Mouse (Mus musculus) kidney, adult 2 months (tissue): ENCODE results near the gene Zdhhc9. TPM values are rescaled to one million over a fixed set of nuclear protein-coding genes. Genes with fewer than 3 reads are reported as not detected.

Experiments
- DNase-seq: peaks from one replicate; pipeline ENCODE4 v3.0.0; 2021
- H3K27ac ChIP-seq: fragments of 200-500 bp; 2 replicates; pipeline ENCODE4 v1.5.1; 2012; ENCODE audit warnings: low read depth, low read length, control low read depth, inconsistent platforms; ENCODE audit not compliant: insufficient read depth
- H3K27me3 ChIP-seq: fragments of 200-500 bp; replicated peaks from 2 replicates; pipeline ENCODE4 v1.6.1; 2012; ENCODE audit warnings: mild to moderate bottlenecking, moderate library complexity, low read length, inconsistent platforms; ENCODE audit not compliant: control insufficient read depth, insufficient read depth
- H3K36me3 ChIP-seq: fragments of 200-500 bp; 2 replicates; pipeline ENCODE4 v1.6.1; 2012; ENCODE audit warnings: mild to moderate bottlenecking, moderate library complexity, low read length, inconsistent platforms; ENCODE audit not compliant: control insufficient read depth, insufficient read depth
- H3K4me1 ChIP-seq: fragments of 200-500 bp; 2 replicates; pipeline ENCODE4 v1.6.1; 2011; ENCODE audit warnings: low read length; ENCODE audit not compliant: control insufficient read depth, insufficient read depth
- H3K4me3 ChIP-seq: fragments of 200-500 bp; 2 replicates; pipeline ENCODE4 v1.5.1; 2011; ENCODE audit warnings: mild to moderate bottlenecking, low read depth, low read length, control low read depth; ENCODE audit not compliant: insufficient read depth
- CTCF ChIP-seq: fragments of 200-500 bp; conservative IDR thresholded peaks from 2 replicates; pipeline ENCODE4 v1.5.1; 2011; ENCODE audit warnings: low read depth, mild to moderate bottlenecking, control low read depth, low read length, moderate library complexity, mixed read lengths; ENCODE audit not compliant: insufficient read depth, insufficient read length
- POLR2A ChIP-seq: fragments of 200-500 bp; IDR thresholded peaks from one replicate; pipeline ENCODE4 v1.6.1; 2011; ENCODE audit warnings: low read depth, low read length, control low read depth
- WGBS: fragments of 180-500 bp; shearing (Covaris S2); methylation state at CpG from one replicate; pipeline ENCODE4 v1.1.7; 2018; 5-methylcytosine and 5-hydroxymethylcytosine counted together
- polyA plus RNA-seq: library from polyadenylated mRNA; depleted of rRNA; stranded (reverse); fragments of >200 nt; gene quantifications from 2 replicates; pipeline ENCODE4 v1.2.3, GENCODE M21; 2012; rRNA removed

Gene Zdhhc9
- polyA plus RNA-seq, 1 experiment, result 75.7 TPM

- Histone ChIP-seq H3K4me3 (no peak overlapping the region), H3K36me3 (no peaks in the 10 kb centered on the region), H3K4me1 (no peaks in the 10 kb centered on the region), H3K27ac (no peak overlapping the region), H3K27me3 (no peaks in the 10 kb centered on the region)
- no peak for DNase-seq
- TF ChIP-seq CTCF (no peak), POLR2A (no peak)
- WGBS, result 67% methylated on average over 6 of the region's 6 CpGs
Measured at GRCm38 (mm10) chrX:48127502-48128218, 81.0 kb downstream of the Zdhhc9 start.

GRCm38 (mm10) chrX:48126903-48127476, 81.7 kb downstream of the Zdhhc9 start:
- DNase-seq, result no peak
- TF ChIP-seq POLR2A, result no peak
- no peak for TF ChIP-seq CTCF
- Histone ChIP-seq H3K4me1 (no peaks in the 10 kb centered on the region), H3K36me3 (no peaks in the 10 kb centered on the region), H3K27me3 (no peaks in the 10 kb centered on the region), H3K4me3 (no peak overlapping the region), H3K27ac (no peak overlapping the region)
- WGBS, result 46% methylated on average over 6 of the region's 6 CpGs

GRCm38 (mm10) chrX:48124132-48125071, 84.3 kb downstream of the Zdhhc9 start:
- TF ChIP-seq POLR2A (no peak), CTCF (peak; percentile 64)
- peak; percentile 48 for DNase-seq
- no peaks in the 10 kb centered on the region for H3K36me3 ChIP-seq
- no peaks in the 10 kb centered on the region for H3K27me3 ChIP-seq
- H3K4me1 ChIP-seq, result no peaks in the 10 kb centered on the region
- no peak overlapping the region for H3K27ac ChIP-seq
- WGBS, result 24% methylated on average over 17 of the region's 17 CpGs
- H3K4me3 ChIP-seq, result no peak overlapping the region

Other genes starting within 250 kb of the Zdhhc9 start
- gene Apln, start 174.0 kb downstream of the Zdhhc9 start, polyA plus RNA-seq, result 8.1 and 10.8 TPM in 2 replicates
- 25.8 and 32.5 TPM in 2 replicates for gene Xpnpep2, start 100.2 kb downstream of the Zdhhc9 start, polyA plus RNA-seq
- 1.5 and 6.8 TPM in 2 replicates for gene Sash3, start 62.4 kb downstream of the Zdhhc9 start, polyA plus RNA-seq
- 1.6 and 2.4 TPM in 2 replicates for gene Utp14a, start 48.0 kb upstream of the Zdhhc9 start, polyA plus RNA-seq
- gene Bcorl1, start 132.5 kb upstream of the Zdhhc9 start, polyA plus RNA-seq, result 3.5 and 3.8 TPM in 2 replicates